Mouse (Mus musculus) kidney, adult 2 months (tissue): ENCODE measurements around the gene Tex22. TPM values are rescaled to one million over a fixed set of nuclear protein-coding genes. Genes with fewer than 3 reads are reported as not detected.
A peak's percentile ranks its signal among the peaks of the same experiment; 100 is the strongest.

Source experiments
- DNase-seq: peaks from one replicate; pipeline ENCODE4 v3.0.0; 2021
- H3K27ac ChIP-seq: fragments of 200-500 bp; 2 replicates; pipeline ENCODE4 v1.5.1; 2012; ENCODE audit warnings: low read depth, low read length, control low read depth, inconsistent platforms; ENCODE audit not compliant: insufficient read depth
- H3K27me3 ChIP-seq: fragments of 200-500 bp; replicated peaks from 2 replicates; pipeline ENCODE4 v1.6.1; 2012; ENCODE audit warnings: mild to moderate bottlenecking, moderate library complexity, low read length, inconsistent platforms; ENCODE audit not compliant: control insufficient read depth, insufficient read depth
- H3K36me3 ChIP-seq: fragments of 200-500 bp; 2 replicates; pipeline ENCODE4 v1.6.1; 2012; ENCODE audit warnings: mild to moderate bottlenecking, moderate library complexity, low read length, inconsistent platforms; ENCODE audit not compliant: control insufficient read depth, insufficient read depth
- H3K4me1 ChIP-seq: fragments of 200-500 bp; 2 replicates; pipeline ENCODE4 v1.6.1; 2011; ENCODE audit warnings: low read length; ENCODE audit not compliant: control insufficient read depth, insufficient read depth
- H3K4me3 ChIP-seq: fragments of 200-500 bp; 2 replicates; pipeline ENCODE4 v1.5.1; 2011; ENCODE audit warnings: mild to moderate bottlenecking, low read depth, low read length, control low read depth; ENCODE audit not compliant: insufficient read depth
- CTCF ChIP-seq: fragments of 200-500 bp; conservative IDR thresholded peaks from 2 replicates; pipeline ENCODE4 v1.5.1; 2011; ENCODE audit warnings: low read depth, mild to moderate bottlenecking, control low read depth, low read length, moderate library complexity, mixed read lengths; ENCODE audit not compliant: insufficient read depth, insufficient read length
- POLR2A ChIP-seq: fragments of 200-500 bp; IDR thresholded peaks from one replicate; pipeline ENCODE4 v1.6.1; 2011; ENCODE audit warnings: low read depth, low read length, control low read depth
- WGBS: fragments of 180-500 bp; shearing (Covaris S2); methylation state at CpG from one replicate; pipeline ENCODE4 v1.1.7; 2018; 5-methylcytosine and 5-hydroxymethylcytosine counted together
- polyA plus RNA-seq: library from polyadenylated mRNA; depleted of rRNA; stranded (reverse); fragments of >200 nt; gene quantifications from 2 replicates; pipeline ENCODE4 v1.2.3, GENCODE M21; 2012

Tex22 gene
- polyA plus RNA-seq, 1 experiment: 0.16 TPM

DNA sequence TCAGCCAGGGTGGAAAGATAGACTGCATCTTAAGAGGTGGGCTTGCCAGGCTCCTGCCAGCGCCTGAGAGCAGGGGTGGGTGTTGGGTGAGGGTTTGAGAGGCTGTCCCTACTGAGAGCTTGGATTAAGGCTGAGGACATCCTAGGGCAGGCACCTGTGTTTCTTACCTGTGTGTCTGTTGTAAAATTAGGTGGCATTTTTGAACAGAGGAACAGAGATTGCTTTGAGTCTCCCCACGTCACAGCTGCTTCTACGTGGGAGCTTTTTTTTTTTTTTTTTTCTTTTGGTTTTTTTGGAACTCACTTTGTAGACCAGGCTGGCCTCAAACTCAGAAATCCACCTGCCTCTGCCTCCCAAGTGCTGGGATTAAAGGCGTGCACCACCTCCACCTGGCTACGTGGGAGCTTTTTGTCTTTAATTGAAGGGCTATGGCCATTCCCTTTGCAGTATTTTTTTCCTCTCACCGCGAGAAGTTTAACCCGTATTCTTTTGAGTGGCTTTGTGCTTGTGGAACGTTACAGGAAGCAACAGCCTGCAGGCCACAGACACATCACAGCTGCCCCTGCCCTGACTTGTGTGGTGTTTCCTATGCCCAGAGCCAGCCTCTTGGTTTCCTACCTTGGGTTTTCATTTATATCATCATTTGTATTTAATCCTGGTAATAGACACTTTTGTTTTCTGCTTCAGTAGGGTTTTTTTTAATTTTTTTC, 27.1 kb downstream of the Tex22 start:
- no peaks in the 10 kb centered on the region for H3K27me3 ChIP-seq
- H3K4me3 ChIP-seq: no peak overlapping the region
- 0 out of 2 replicates have a peak, but pooled peaks cover 11% of the 10 kb centered on the region for H3K4me1 ChIP-seq
- H3K27ac ChIP-seq: no peak overlapping the region
- no peaks in the 10 kb centered on the region for H3K36me3 ChIP-seq
- TF ChIP-seq CTCF (no peak), POLR2A (no peak)
- WGBS: 74% methylated on average over 9 of the region's 9 CpGs
- DNase-seq: no peak

DNA sequence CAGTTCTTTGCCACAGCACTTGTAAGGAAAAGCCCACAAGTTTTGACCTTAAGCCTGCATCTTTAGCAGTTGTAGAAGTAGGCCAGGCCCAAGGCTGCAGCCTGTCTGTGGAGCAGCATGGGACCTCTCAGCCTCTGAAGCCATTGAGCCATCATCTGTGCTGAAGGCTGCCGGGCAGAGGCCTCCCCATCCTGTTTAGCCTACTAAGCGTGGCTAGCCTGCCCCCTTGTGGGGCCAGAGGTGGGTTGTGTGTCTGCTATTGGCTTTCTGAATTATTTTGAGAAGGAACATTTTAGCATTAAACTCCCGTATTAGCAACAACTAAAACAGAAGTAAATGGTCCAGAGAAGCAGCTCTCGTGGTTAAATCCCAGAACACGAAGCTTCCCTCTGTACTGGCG, 28.2 kb downstream of the Tex22 start:
- no peaks in the 10 kb centered on the region for H3K27me3 ChIP-seq
- peak; percentile 62 for DNase-seq
- no peak overlapping the region for H3K4me3 ChIP-seq
- WGBS: 57% methylated on average over 6 of the region's 6 CpGs
- H3K36me3 ChIP-seq: no peaks in the 10 kb centered on the region
- no peak overlapping the region for H3K27ac ChIP-seq
- 0 out of 2 replicates have a peak, but pooled peaks cover 11% of the 10 kb centered on the region for H3K4me1 ChIP-seq
- TF ChIP-seq POLR2A (no peak), CTCF (peak; percentile 64)

DNA sequence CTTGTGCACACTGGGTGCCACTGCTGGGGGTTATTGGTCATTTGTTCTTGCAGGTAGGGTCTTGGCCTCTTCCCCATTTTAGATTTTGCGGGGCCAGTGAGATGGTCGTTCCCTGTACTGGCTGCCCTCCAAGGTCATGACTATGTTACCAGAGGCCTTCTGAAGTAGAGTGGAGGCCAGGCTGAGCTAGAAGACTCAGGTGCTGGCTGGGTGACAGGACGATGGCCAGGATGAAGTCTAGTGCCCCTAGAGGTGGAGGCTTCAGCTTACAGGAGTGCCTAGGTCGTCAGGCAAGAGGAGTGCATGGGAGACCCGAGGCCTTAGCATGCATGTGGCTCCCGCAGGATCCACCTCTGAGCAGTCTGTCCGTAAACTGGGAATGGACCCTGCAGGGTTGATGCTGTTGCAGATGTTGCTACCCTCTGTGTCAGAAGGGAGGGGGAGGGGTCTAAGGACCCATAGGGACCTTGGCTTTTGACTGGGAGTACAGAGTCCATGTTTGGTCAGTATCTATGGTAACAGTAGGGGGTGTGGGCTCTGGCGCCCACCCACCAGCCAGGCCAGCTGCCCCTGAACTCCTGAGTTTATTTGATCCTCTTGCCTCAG, 29.6 kb downstream of the Tex22 start:
- H3K4me1 ChIP-seq: 0 out of 2 replicates have a peak, but pooled peaks cover 7% of the 10 kb centered on the region
- WGBS: 70% methylated on average over 8 of the region's 8 CpGs
- no peak overlapping the region for H3K27ac ChIP-seq
- H3K27me3 ChIP-seq: no peaks in the 10 kb centered on the region
- no peaks in the 10 kb centered on the region for H3K36me3 ChIP-seq
- no peak overlapping the region for H3K4me3 ChIP-seq
- DNase-seq: peak; percentile 52
- TF ChIP-seq POLR2A (no peak), CTCF (peak; percentile 53)

DNA sequence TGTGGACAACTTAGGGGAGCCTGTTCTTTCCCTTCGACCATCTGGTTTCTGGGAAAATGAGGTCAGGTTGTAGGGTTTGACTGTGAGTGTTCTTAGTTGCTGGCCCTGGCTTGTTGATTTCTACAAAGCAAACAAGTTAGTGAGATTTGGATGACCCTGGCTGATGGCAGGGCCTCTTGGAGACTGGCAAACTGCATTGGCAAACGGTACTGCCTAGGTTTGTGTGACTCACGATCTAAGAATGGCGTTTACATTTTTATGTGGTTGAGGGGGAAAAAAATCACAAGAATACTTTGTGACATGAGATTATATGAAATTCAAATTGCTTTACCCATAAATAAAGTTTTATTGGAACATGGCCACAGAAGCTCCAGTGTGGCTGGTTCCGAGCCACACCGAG, 32.1 kb downstream of the Tex22 start:
- Histone ChIP-seq H3K27ac (no peak overlapping the region), H3K27me3 (no peaks in the 10 kb centered on the region), H3K36me3 (no peaks in the 10 kb centered on the region), H3K4me1 (no peaks in the 10 kb centered on the region), H3K4me3 (no peak overlapping the region)
- 70% methylated on average over 6 of the region's 6 CpGs for WGBS
- no peak for DNase-seq
- TF ChIP-seq CTCF (no peak), POLR2A (no peak)

DNA sequence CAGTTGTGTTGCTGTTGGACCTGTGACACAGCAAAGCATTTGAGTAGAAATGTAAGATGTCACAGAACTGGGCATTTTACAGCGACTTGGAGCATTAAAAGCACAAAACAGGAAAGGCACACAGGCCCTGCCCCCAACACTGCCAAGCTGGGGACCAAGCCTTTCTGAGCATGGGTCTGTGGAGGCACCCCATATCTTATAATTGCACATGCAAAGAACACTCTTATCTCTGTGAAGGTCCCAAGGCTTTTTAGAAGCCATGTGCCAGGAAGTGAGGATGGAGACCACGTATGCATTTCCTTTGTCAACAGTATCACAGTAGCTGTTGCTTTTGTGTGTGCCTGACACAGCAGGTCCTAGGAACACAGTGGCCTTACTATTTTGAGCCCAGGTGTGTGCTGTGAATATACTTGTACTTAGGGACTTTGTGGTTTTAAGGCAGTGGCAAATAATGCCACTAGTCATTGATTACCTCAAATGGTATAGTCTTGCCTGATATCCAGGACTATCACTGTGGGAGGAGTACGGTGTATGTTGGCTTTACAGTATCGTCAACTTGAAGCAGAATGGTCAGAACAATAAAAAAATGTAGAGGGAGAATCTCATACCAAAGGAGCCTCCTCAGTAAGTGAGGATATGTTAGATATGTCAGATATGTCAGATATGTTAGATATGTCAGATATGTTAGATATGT, 33.3 kb downstream of the Tex22 start:
- WGBS: 68% methylated on average over 4 of the region's 4 CpGs
- Histone ChIP-seq H3K27ac (no peak overlapping the region), H3K36me3 (no peaks in the 10 kb centered on the region), H3K4me3 (no peak overlapping the region), H3K4me1 (no peaks in the 10 kb centered on the region), H3K27me3 (no peaks in the 10 kb centered on the region)
- no peak for TF ChIP-seq CTCF
- TF ChIP-seq POLR2A: no peak
- DNase-seq: no peak

DNA sequence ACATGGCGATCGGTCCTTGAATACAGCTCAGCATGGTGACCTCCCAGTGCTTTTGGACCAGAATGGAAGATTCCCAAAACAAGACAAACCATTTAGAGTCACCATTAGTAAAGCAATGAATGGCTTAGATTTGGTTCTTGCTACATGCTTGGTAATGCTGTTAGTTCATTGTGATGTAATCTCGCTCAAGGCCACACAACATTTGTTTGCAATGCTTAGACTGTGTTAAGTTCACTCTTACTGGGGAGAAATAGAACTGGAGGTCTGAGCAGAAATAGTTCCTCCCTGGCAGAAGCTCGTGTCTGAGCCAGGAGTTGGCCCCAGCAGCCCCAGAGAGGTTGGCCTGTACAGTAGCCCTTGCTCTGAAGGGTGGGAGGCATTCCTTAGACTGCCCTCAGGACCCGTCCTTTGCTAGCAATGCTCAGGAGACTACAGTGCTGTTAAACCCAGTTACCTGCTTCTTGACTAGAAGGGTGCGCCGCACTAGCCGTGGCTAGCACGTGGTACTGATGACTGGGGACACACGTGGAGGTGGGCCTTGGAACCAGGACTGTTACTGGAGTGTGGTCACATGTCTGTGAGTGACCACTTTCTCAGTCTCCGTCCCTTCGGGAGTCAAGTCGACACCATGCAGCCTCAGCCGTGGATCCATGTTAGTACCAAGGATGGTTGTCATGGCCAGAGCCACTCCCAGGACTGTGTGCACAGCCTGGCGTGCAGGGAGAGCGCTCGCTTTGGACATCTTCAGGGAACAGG, 34.4 kb downstream of the Tex22 start:
- DNase-seq: no peak
- WGBS: 81% methylated on average over 17 of the region's 17 CpGs

DNA sequence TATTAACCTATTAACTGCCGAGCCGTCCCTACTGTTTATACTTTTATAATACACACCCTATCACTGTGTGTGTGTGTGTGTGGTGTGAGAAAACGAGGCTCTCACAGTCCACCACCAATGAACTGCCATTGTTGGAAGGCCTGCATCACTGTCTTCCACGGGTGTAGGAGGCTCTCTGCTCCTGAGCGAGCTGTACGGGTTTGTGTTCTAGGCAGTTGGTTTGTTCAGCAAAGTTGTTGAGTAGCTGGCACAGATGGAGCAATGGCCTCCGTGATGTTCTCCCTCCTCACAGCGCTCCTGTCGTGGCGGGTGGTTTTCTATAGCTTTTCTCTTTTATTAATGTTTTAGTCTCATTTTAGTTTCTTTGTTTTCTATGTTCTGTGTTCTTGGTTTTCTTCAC, 35.5 kb downstream of the Tex22 start:
- Histone ChIP-seq H3K27me3 (no peaks in the 10 kb centered on the region), H3K4me1 (no peaks in the 10 kb centered on the region), H3K27ac (no peak overlapping the region), H3K4me3 (no peak overlapping the region), H3K36me3 (no peaks in the 10 kb centered on the region)
- TF ChIP-seq POLR2A: no peak
- no peak for TF ChIP-seq CTCF
- 80% methylated on average over 10 of the region's 10 CpGs for WGBS
- DNase-seq: no peak

More for the DNA sequence above, 34.4 kb downstream of the Tex22 start:
- Histone ChIP-seq H3K4me3 (no peak overlapping the region), H3K36me3 (no peaks in the 10 kb centered on the region), H3K27me3 (no peaks in the 10 kb centered on the region), H3K27ac (no peak overlapping the region), H3K4me1 (no peaks in the 10 kb centered on the region)
- TF ChIP-seq POLR2A (no peak), CTCF (no peak)
